ENCODE assay signal across 18 mouse cellular contexts in genomic region chr5:66219692-66220091, GRCm38 (mm10). TPM values are rescaled to one million over a fixed set of nuclear protein-coding genes. Genes with fewer than 3 reads are reported as not detected.
DNase-seq lines count a peak whose midpoint lies in the region; ATAC-seq and TF ChIP-seq lines count a peak whose summit lies in the region.
"Had no signal": no experiment of that assay in that cellular context is flagged by ENCODE, and none has a peak within 500 bp of the region (broad histone marks: within the 10 kb centered on the region; RNA-seq: fewer than 3 reads in every experiment).

No protein-coding gene starts in this region.

- ATAC-seq in lung, embryonic 15.5 days (ENCODE audit: borderline replicate concordance, extremely low read depth, low FRiP score, low TSS enrichment) = peak; percentile 30; the same call in 1 of the 2 replicates
- ATAC-seq in embryonic facial prominence, embryonic 15.5 days (ENCODE audit: insufficient number of reproducible peaks, low FRiP score, low TSS enrichment, low read depth) = peak; percentile 72
- no peak for ATAC-seq in liver, postnatal 0 days
- ATAC-seq: midbrain, embryonic 16.5 days had no signal

- H3K27ac ChIP-seq in gastrocnemius, adult 2 months = no peak overlapping the region
- H3K27ac ChIP-seq in lung, embryonic 15.5 days = 0 out of 2 replicates have a peak overlapping the region, but pooled peaks have one; percentile 20
- H3K27ac ChIP-seq in embryonic facial prominence, embryonic 15.5 days (replicated peaks) = no peak overlapping the region
- no peak overlapping the region for H3K27ac ChIP-seq in liver, postnatal 0 days (ENCODE audit: low read depth)
- H3K27ac ChIP-seq: hindbrain, embryonic 10.5 days; liver, embryonic 14.5 days; neural tube, embryonic 12.5 days had no signal

- WGBS in lung, embryonic 15.5 days = 36% methylated on average over 6 of the region's 6 CpGs
- 39% methylated on average over 6 of the region's 6 CpGs for WGBS in lung, adult 2 months
- 24% methylated on average over 6 of the region's 6 CpGs for WGBS in embryonic facial prominence, embryonic 15.5 days
- WGBS in liver, postnatal 0 days (ENCODE audit: insufficient replicate concordance) = 60% methylated on average over 6 of the region's 6 CpGs

- H3K4me2 ChIP-seq in lung, embryonic 15.5 days = peak overlapping the region; percentile 36
- H3K4me2 ChIP-seq in embryonic facial prominence, embryonic 15.5 days (replicated peaks) = peak overlapping the region; percentile 37
- no peak overlapping the region for H3K4me2 ChIP-seq in liver, postnatal 0 days (ENCODE audit: low read depth, low read length)
- H3K4me2 ChIP-seq: neural tube, embryonic 12.5 days had no signal

- TF ChIP-seq CTCF in gastrocnemius, adult 2 months (IDR thresholded peaks at IDR 0.05) = no peak
- TF ChIP-seq CTCF in lung, adult 2 months (IDR thresholded peaks at IDR 0.05; ENCODE audit: insufficient read depth, low read length) = no peak
- no peak for TF ChIP-seq CTCF in liver, postnatal 0 days (IDR thresholded peaks at IDR 0.05; ENCODE audit: low read depth)

- peaks cover 21% of the 10 kb centered on the region; the same call in 1 of the 2 replicates for H3K4me1 ChIP-seq in lung, embryonic 15.5 days
- no peaks in the 10 kb centered on the region for H3K4me1 ChIP-seq in lung, adult 2 months (ENCODE audit: control insufficient read depth, insufficient read depth, low read length)
- peaks cover 17% of the 10 kb centered on the region for H3K4me1 ChIP-seq in embryonic facial prominence, embryonic 15.5 days
- H3K4me1 ChIP-seq in liver, postnatal 0 days (ENCODE audit: insufficient read depth) = peaks cover 4% of the 10 kb centered on the region
- H3K4me1 ChIP-seq: neural tube, embryonic 12.5 days had no signal

- TF ChIP-seq EP300 in liver, postnatal 0 days (IDR thresholded peaks at IDR 0.05; ENCODE audit: low read depth) = no peak

- no peak for TF ChIP-seq POLR2A in lung, adult 2 months (IDR thresholded peaks at IDR 0.05; ENCODE audit: borderline replicate concordance, extremely low read depth, low read depth, low read length)

- H3K9me3 ChIP-seq in lung, embryonic 15.5 days = no peaks in the 10 kb centered on the region
- no peaks in the 10 kb centered on the region for H3K9me3 ChIP-seq in embryonic facial prominence, embryonic 15.5 days (replicated peaks)
- H3K9me3 ChIP-seq in liver, postnatal 0 days (ENCODE audit: low read length) = no peaks in the 10 kb centered on the region
- H3K9me3 ChIP-seq: hindbrain, embryonic 10.5 days; neural tube, embryonic 12.5 days had no signal

- intact Hi-C loops in gastrocnemius, adult 2 months (cut with DNase I) = no loop called here

- no peak overlapping the region for H3K9ac ChIP-seq in lung, embryonic 15.5 days
- H3K9ac ChIP-seq in embryonic facial prominence, embryonic 15.5 days = no peak overlapping the region
- H3K9ac ChIP-seq in liver, postnatal 0 days (replicated peaks) = no peak overlapping the region
- H3K9ac ChIP-seq: liver, embryonic 14.5 days; neural tube, embryonic 12.5 days had no signal

- H3K4me3 ChIP-seq in gastrocnemius, adult 2 months = peak overlapping the region; percentile 33
- H3K4me3 ChIP-seq in lung, embryonic 15.5 days = no peak overlapping the region
- H3K4me3 ChIP-seq in lung, adult 2 months (replicated peaks; ENCODE audit: extremely low read depth, low read depth, low read length) = no peak overlapping the region
- peak overlapping the region; percentile 10; the same call in 1 of the 2 replicates for H3K4me3 ChIP-seq in embryonic facial prominence, embryonic 15.5 days (replicated peaks)
- no peak overlapping the region for H3K4me3 ChIP-seq in liver, postnatal 0 days (ENCODE audit: low read depth, low read length)
- H3K4me3 ChIP-seq: hindbrain, embryonic 10.5 days; neural tube, embryonic 12.5 days had no signal

- no peaks in the 10 kb centered on the region for H3K36me3 ChIP-seq in lung, embryonic 15.5 days
- H3K36me3 ChIP-seq in embryonic facial prominence, embryonic 15.5 days = no peaks in the 10 kb centered on the region
- no peaks in the 10 kb centered on the region for H3K36me3 ChIP-seq in liver, postnatal 0 days (replicated peaks; ENCODE audit: insufficient read depth, low read length)
- H3K36me3 ChIP-seq: hindbrain, embryonic 10.5 days; neural tube, embryonic 12.5 days had no signal

- H3K27me3 ChIP-seq in lung, embryonic 15.5 days = no peaks in the 10 kb centered on the region
- no peaks in the 10 kb centered on the region for H3K27me3 ChIP-seq in embryonic facial prominence, embryonic 15.5 days
- no peaks in the 10 kb centered on the region for H3K27me3 ChIP-seq in liver, postnatal 0 days (ENCODE audit: insufficient read depth, low read length)
- H3K27me3 ChIP-seq: neural tube, embryonic 12.5 days had no signal

- DNase-seq in gastrocnemius, adult 2 months = no peak
- no peak for DNase-seq in gastrocnemius, postnatal 25 days
- DNase-seq in lung, adult 2 months = no peak
- DNase-seq in liver, postnatal 0 days = no peak
- DNase-seq in urinary bladder, postnatal 4 days (ENCODE audit: low spot score in 2 of 2) = no peak
- DNase-seq: adrenal gland, adult 2 months; cerebellum, adult 18-20 months; heart, adult 11 months; layer of hippocampus, postnatal 36 days; right cerebral cortex, postnatal 4 days; thymus, postnatal 25 days had no signal

RNA-seq across cellular contexts. Expression of gene Nsun7, which starts 40.0 kb away (rescaled TPM):
- under 1 TPM in 1 of 2 experiments, not detected in 1; 0.05 TPM for total RNA-seq in gastrocnemius, adult 2 months (2021)
- total RNA-seq in gastrocnemius, postnatal 25 days (2021) = not detected
- 1.8 and 2.3 TPM in 2 replicates for polyA plus RNA-seq in lung, embryonic 15.5 days (2015; fragmentation: Nextera tagmentation; extraction: Ambion mirVana)
- 1.3 and 1.5 TPM in 2 replicates for polyA plus RNA-seq in lung, adult 2 months (2012; rRNA removed)
- 1.2 and 1.8 TPM in 2 replicates for polyA plus RNA-seq in embryonic facial prominence, embryonic 15.5 days (2015; fragmentation: Nextera tagmentation; extraction: Ambion mirVana)
- 0.06 and 0.07 TPM in 2 replicates for polyA plus RNA-seq in liver, postnatal 0 days (2015; fragmentation: Nextera tagmentation; extraction: Ambion mirVana)
- total RNA-seq: megakaryocyte, adult 5-6 weeks had no signal

RNA-seq across cellular contexts. Expression of gene Rbm47, which starts 46.8 kb away (rescaled TPM):
- total RNA-seq in gastrocnemius, adult 2 months (2021) = under 1 TPM; 0.64 to 0.66 TPM
- 1 to 10 TPM in 1 of 2 experiments, under 1 TPM in 1; 0.61 to 1.2 TPM for total RNA-seq in gastrocnemius, postnatal 25 days (2021)
- 23.6 and 28.5 TPM in 2 replicates for polyA plus RNA-seq in lung, embryonic 15.5 days (2015; fragmentation: Nextera tagmentation; extraction: Ambion mirVana)
- polyA plus RNA-seq in lung, adult 2 months (2012; rRNA removed) = 33.1 and 37.2 TPM in 2 replicates
- polyA plus RNA-seq in embryonic facial prominence, embryonic 15.5 days (2015; fragmentation: Nextera tagmentation; extraction: Ambion mirVana) = 10.6 and 14.0 TPM in 2 replicates
- 20.5 and 22.8 TPM in 2 replicates for polyA plus RNA-seq in liver, postnatal 0 days (2015; fragmentation: Nextera tagmentation; extraction: Ambion mirVana)

Comparison
In these comparisons a context has a peak if more than half of its experiments do, and no peak if none do; other contexts are left out.
1. H3K4me3 ChIP-seq: peak in gastrocnemius, adult 2 months (single experiment) and embryonic facial prominence, embryonic 15.5 days (single experiment); none in lung, embryonic 15.5 days (single experiment), lung, adult 2 months (single experiment) and liver, postnatal 0 days (single experiment).